Mouse (Mus musculus) neural tube, embryonic 15.5 days (tissue): ENCODE results near the gene Gm20388. TPM values are rescaled to one million over a fixed set of nuclear protein-coding genes. Genes with fewer than 3 reads are reported as not detected.

Experiments used
- ATAC-seq: fragments of 200-750 bp; cut with Nextera tagmentation; 2 replicates; pipeline ENCODE4 v1.8.0; 2017; ENCODE audit warnings: mild to moderate bottlenecking, moderate TSS enrichment, moderate library complexity; ENCODE audit not compliant: low FRiP score
- H3K27ac ChIP-seq: fragments of 300-500 bp; sonication (generic); replicated peaks from 2 replicates; pipeline ENCODE4 v1.5.1; 2015; ENCODE audit warnings: mild to moderate bottlenecking, inconsistent platforms
- H3K27me3 ChIP-seq: fragments of 300-500 bp; sonication (generic); replicated peaks from 2 replicates; pipeline ENCODE4 v1.6.1; 2015; ENCODE audit warnings: inconsistent platforms
- H3K36me3 ChIP-seq: fragments of 300-500 bp; sonication (generic); 2 replicates; pipeline ENCODE4 v1.6.1; 2015; ENCODE audit warnings: inconsistent platforms
- H3K4me1 ChIP-seq: fragments of 300-500 bp; sonication (generic); 2 replicates; pipeline ENCODE4 v1.6.1; 2015; ENCODE audit warnings: inconsistent platforms
- H3K4me2 ChIP-seq: fragments of 300-500 bp; sonication (generic); 2 replicates; pipeline ENCODE4 v1.6.1; 2015; ENCODE audit warnings: inconsistent platforms, mild to moderate bottlenecking, moderate library complexity
- H3K4me3 ChIP-seq: fragments of 300-500 bp; sonication (generic); replicated peaks from 2 replicates; pipeline ENCODE4 v1.5.1; 2015; ENCODE audit warnings: mild to moderate bottlenecking, inconsistent platforms
- H3K9ac ChIP-seq: fragments of 300-500 bp; sonication (generic); replicated peaks from 2 replicates; pipeline ENCODE4 v1.6.1; 2015; ENCODE audit warnings: mild to moderate bottlenecking, inconsistent platforms
- H3K9me3 ChIP-seq: fragments of 300-500 bp; sonication (generic); replicated peaks from 2 replicates; pipeline ENCODE4 v1.6.1; 2016; ENCODE audit warnings: inconsistent platforms
- WGBS: fragments of 180-500 bp; shearing (Covaris S2); methylation state at CpG from one replicate; pipeline ENCODE4 v1.1.7; 2015; ENCODE audit warnings: mixed read lengths; 5-methylcytosine and 5-hydroxymethylcytosine counted together
- polyA plus RNA-seq: library from polyadenylated mRNA; unstranded; fragments of >200 nt; fragmentation: Nextera tagmentation; extraction: Ambion mirVana; gene quantifications from 2 replicates; pipeline ENCODE4 v1.2.1, GENCODE M21; 2015

The Gm20388 gene
- polyA plus RNA-seq, 1 experiment from 2014 or later: not detected

DNA sequence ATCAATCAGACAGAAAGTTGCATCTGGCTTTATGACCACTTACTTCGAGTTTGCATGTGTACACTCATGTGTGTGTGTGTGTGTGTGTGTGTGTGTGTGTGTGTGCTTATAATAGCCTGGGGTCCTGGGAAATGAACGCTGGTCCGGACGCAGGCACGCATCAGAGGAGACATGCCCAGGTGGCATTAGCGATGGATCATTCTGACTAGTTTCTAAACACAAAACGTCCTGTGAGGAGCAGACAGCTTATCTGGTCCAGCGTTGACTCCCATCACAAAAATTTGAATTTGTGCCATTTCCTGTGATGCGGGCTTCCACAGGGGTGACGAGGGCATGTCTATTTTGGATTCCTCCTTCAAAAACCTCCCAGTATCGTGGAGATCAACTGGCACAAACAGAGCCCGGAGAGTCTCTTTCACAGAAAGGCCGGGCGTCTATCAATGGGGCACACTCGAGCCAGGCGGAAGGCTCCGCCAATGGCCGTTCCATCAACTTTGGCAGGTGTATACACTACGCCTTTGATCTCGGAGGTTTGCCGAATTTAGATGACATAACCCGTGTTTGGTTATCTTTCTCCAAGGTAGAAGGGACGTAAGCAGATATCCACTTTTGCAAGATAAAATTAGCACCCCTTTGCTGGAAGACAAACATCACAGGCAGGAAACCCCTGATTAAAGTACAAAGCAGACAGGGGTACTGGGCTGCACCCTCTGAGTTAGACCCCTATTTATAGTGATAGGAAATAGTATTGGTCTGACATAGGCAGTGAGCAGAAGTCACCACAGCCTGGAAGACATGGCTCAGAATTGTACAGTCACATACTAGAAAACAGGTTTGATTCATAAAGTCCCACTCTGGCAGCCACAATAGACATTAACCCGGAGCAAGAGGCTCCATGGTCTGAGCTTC, 965.6 kb downstream of the Gm20388 start:
- Histone ChIP-seq H3K4me1 (no peaks in the 10 kb centered on the region), H3K4me3 (no peak overlapping the region), H3K27ac (no peak overlapping the region), H3K9me3 (0 out of 2 replicates have a peak, but pooled peaks cover 3% of the 10 kb centered on the region), H3K9ac (no peak overlapping the region), H3K4me2 (no peak overlapping the region), H3K27me3 (peaks cover 29% of the 10 kb centered on the region), H3K36me3 (no peaks in the 10 kb centered on the region)
- no peak for ATAC-seq
- 80% methylated on average over 24 of the region's 24 CpGs for whole genome bisulfite sequencing

DNA sequence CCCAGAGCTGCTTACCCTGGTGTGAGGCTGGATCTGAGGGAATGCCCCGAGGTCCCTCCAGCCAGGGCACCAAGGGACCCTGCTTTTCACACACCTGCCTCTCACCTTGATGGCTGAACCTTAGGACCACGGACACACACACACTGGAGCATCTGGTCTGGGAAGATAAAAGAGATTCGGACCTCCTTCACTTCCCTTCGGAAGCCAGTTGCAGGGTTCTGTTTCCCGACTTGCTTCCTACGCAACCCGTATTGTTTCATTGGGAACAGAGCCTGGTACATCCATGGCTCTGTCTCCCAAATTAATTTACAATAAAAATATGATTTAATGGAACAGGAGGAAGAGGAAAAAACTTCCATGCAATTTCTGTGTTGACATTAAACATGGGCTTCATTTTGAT, 966.4 kb downstream of the Gm20388 start:
- Histone ChIP-seq H3K9me3 (no peaks in the 10 kb centered on the region), H3K4me3 (no peak overlapping the region), H3K27ac (no peak overlapping the region), H3K4me2 (no peak overlapping the region), H3K4me1 (no peaks in the 10 kb centered on the region), H3K36me3 (no peaks in the 10 kb centered on the region), H3K9ac (no peak overlapping the region), H3K27me3 (peaks cover 36% of the 10 kb centered on the region)
- ATAC-seq: no peak
- 83% methylated on average over 7 of the region's 7 CpGs for WGBS

DNA sequence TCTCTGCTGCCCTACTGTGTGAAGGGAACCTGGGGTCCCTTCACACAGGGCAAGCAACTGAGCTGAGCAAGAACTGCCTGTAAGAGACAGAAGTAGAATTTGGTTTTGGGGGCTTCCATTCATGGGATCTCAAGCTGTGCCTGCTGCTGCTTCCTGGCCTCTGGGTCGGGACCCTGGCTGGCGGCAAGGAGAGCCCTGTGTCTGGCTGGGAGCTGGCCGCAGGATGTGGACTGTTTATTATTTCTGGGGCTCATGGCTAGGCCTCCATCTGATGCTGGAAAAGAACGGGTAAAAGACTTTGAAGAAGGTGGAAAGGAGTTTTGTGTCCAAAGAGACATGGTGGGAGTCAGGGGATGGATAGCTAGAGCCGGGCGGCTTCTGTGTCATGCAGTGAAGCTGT, 969.3 kb downstream of the Gm20388 start:
- 74% methylated on average over 6 of the region's 6 CpGs for WGBS
- Histone ChIP-seq H3K27ac (no peak overlapping the region), H3K9me3 (no peaks in the 10 kb centered on the region), H3K36me3 (no peaks in the 10 kb centered on the region), H3K9ac (no peak overlapping the region), H3K27me3 (peaks cover 60% of the 10 kb centered on the region), H3K4me3 (no peak overlapping the region), H3K4me2 (no peak overlapping the region), H3K4me1 (peaks cover 7% of the 10 kb centered on the region)
- no peak for ATAC-seq

DNA sequence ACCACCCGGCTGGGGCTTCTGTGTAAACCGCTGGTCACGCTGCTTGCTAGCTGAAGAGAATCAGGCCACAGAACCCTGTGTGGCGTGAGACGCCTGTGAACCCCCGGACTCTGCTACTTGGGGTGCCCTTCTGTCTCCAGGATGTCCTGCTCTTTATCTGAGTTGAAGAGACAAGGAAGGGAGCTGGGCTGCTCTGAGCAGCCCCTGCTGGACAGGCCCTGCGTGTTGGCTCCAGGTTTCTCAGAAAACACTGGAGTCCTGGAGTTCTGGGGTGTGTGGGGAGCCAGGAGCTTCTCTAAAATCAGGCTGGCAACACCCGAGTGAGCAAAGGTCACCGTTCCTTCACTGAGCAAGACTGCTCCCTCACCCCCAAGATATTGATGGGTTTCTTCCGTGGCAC, 971.0 kb downstream of the Gm20388 start:
- ATAC-seq: no peak
- Histone ChIP-seq H3K36me3 (no peaks in the 10 kb centered on the region), H3K27me3 (peaks cover 77% of the 10 kb centered on the region), H3K4me2 (no peak overlapping the region), H3K9me3 (no peaks in the 10 kb centered on the region), H3K4me3 (no peak overlapping the region), H3K9ac (no peak overlapping the region), H3K4me1 (peaks cover 7% of the 10 kb centered on the region), H3K27ac (no peak overlapping the region)
- WGBS: 84% methylated on average over 10 of the region's 10 CpGs

DNA sequence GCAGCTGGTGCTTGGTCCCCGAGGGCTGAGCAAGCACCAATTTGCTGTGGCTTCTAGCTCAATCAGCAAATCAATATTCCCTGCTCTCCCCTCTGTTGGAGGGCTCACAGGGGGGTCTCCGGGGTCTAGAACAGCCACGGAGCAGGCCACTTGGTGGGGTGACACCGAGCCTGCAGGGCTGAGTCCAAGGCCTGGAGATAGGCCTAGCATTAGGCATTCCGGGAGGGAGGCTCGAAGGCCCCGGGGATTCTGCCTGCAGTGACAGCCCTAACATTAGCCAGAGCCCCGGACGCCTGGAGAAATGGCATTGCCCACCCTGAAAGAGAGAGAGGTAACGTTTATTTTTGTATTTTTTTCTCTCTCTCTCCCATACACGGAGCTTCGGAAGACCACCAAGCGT, 972.0 kb downstream of the Gm20388 start:
- no peak overlapping the region for H3K9ac ChIP-seq
- peaks cover 7% of the 10 kb centered on the region for H3K4me1 ChIP-seq
- H3K36me3 ChIP-seq: no peaks in the 10 kb centered on the region
- H3K9me3 ChIP-seq: no peaks in the 10 kb centered on the region
- no peak for ATAC-seq
- peaks cover 86% of the 10 kb centered on the region for H3K27me3 ChIP-seq
- no peak overlapping the region for H3K27ac ChIP-seq
- no peak overlapping the region for H3K4me2 ChIP-seq
- H3K4me3 ChIP-seq: no peak overlapping the region
- WGBS: 26% methylated on average over 13 of the region's 13 CpGs

DNA sequence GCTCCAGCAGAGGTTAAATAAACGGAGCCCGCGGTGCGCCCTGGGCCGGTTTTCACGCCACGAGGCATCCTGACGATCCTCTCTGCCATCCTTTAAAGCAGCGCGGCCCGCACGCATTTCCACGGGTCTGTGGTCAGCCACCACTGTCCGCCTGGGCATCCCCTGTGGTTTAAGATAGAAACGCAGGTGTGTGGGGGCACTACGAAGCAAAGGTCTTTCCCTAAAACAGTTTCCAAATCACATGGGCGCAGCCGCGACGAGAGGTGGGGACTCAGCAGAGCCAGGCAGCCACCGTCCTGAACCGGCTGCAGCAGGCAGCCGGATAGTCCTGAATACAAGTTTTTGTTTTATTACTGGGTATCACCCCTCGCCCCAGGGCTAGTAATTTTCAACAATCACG, 972.7 kb downstream of the Gm20388 start:
- Histone ChIP-seq H3K9me3 (no peaks in the 10 kb centered on the region), H3K36me3 (no peaks in the 10 kb centered on the region), H3K9ac (no peak overlapping the region), H3K4me3 (no peak overlapping the region; the same call in 1 of the 2 replicates), H3K4me1 (peaks cover 7% of the 10 kb centered on the region), H3K4me2 (peak overlapping the region; percentile 16; the same call in 1 of the 2 replicates), H3K27me3 (peaks cover 88% of the 10 kb centered on the region), H3K27ac (no peak overlapping the region)
- 2% methylated on average over 25 of the region's 25 CpGs for WGBS
- no peak for ATAC-seq

DNA sequence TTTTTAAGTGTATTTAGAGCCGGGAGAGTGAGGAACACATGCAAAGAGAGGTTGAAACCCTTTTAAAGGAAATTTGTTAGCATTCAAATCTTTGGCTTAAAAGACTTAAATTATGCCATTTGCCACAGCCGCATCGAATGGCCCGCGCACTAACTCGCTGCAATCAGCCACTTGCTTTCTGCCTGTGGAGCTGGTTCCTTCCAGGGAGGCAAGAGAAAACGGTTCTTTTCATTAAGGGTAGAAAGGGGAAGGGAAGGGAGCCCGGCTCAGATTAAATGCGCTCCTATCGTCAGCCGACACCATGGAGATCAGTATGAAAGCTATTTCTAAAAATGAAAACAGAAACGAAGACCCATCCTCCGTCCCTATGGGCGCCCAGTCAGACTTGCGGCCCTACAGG, 973.2 kb downstream of the Gm20388 start:
- WGBS: 7% methylated on average over 15 of the region's 15 CpGs
- no peak overlapping the region for H3K4me2 ChIP-seq
- H3K4me3 ChIP-seq: no peak overlapping the region
- H3K27me3 ChIP-seq: peaks cover 90% of the 10 kb centered on the region
- H3K27ac ChIP-seq: no peak overlapping the region
- H3K36me3 ChIP-seq: no peaks in the 10 kb centered on the region
- no peak overlapping the region for H3K9ac ChIP-seq
- no peak for ATAC-seq
- peaks cover 7% of the 10 kb centered on the region for H3K4me1 ChIP-seq
- H3K9me3 ChIP-seq: no peaks in the 10 kb centered on the region

DNA sequence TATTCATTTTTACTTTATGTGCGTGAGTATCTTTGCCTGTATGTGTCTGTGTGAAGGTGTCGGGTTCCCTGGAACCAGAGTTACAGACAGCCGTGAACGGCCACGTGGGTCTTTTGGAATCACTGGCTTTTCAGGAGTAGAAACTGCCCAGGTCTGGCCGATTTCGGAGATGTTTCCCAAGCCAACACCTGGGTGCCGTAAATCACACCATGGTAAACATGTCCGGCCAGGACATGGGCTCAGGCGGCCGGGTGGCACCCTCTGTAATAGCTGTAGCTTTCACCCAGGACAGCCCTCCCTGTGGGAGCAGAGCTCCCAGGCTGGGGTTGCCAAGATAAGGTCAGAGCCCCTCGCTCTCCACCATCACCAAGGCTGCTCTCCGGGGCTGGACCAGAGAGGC, 974.2 kb downstream of the Gm20388 start:
- H3K9ac ChIP-seq: no peak overlapping the region
- no peak for ATAC-seq
- peaks cover 7% of the 10 kb centered on the region for H3K4me1 ChIP-seq
- H3K36me3 ChIP-seq: no peaks in the 10 kb centered on the region
- no peak overlapping the region for H3K4me3 ChIP-seq
- no peak overlapping the region for H3K27ac ChIP-seq
- peaks cover 93% of the 10 kb centered on the region for H3K27me3 ChIP-seq
- no peaks in the 10 kb centered on the region for H3K9me3 ChIP-seq
- 9% methylated on average over 13 of the region's 13 CpGs for WGBS
- no peak overlapping the region for H3K4me2 ChIP-seq

DNA sequence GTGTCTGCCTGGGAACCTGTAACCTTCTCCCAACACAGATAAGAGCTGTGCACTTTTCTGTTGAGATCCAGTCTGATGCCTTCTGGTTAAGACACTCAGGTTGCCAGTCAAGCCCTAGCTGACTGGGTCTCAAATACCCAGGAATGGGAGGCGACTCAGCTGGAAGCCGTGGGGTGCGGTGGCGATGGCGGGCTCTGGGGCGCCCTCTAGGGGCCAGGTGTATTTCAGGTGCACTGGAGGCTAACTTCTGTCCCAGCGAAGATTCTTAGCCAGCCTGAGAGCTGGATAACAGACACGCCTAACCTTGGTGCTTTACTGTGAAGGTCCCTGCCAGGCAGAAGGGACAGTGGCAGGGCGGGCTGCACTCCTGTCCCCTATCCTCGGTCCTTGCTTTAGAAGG, 976.6 kb downstream of the Gm20388 start:
- no peak overlapping the region for H3K9ac ChIP-seq
- H3K4me1 ChIP-seq: peaks cover 7% of the 10 kb centered on the region
- no peak for ATAC-seq
- no peaks in the 10 kb centered on the region for H3K9me3 ChIP-seq
- no peak overlapping the region for H3K4me3 ChIP-seq
- H3K27ac ChIP-seq: no peak overlapping the region
- peaks cover 87% of the 10 kb centered on the region for H3K27me3 ChIP-seq
- no peaks in the 10 kb centered on the region for H3K36me3 ChIP-seq
- no peak overlapping the region for H3K4me2 ChIP-seq
- WGBS: 18% methylated on average over 10 of the region's 10 CpGs

DNA sequence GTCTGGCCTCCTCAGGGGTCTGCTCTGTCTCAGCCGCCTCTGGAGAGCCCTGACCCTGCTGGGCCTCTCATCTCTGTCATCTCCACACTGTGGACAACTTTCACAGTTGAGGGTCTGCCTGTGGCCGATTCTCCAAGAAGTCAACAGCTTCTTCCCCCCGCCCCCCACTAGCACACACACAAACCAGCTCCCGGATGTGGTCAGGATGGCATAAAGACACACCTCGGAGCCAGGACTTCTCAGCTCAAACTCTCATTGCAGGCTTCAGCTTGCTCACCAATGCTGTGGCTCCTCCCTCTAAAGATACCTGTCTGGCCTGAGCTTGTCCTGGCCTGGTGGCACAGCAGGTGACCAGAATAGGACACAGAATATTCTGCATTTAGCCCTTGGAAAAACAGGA, 977.4 kb downstream of the Gm20388 start:
- Histone ChIP-seq H3K36me3 (no peaks in the 10 kb centered on the region), H3K4me2 (no peak overlapping the region), H3K27ac (no peak overlapping the region), H3K4me1 (peaks cover 4% of the 10 kb centered on the region), H3K9me3 (no peaks in the 10 kb centered on the region), H3K27me3 (peaks cover 89% of the 10 kb centered on the region), H3K4me3 (no peak overlapping the region), H3K9ac (no peak overlapping the region)
- ATAC-seq: no peak
- 53% methylated on average over 5 of the region's 5 CpGs for WGBS

DNA sequence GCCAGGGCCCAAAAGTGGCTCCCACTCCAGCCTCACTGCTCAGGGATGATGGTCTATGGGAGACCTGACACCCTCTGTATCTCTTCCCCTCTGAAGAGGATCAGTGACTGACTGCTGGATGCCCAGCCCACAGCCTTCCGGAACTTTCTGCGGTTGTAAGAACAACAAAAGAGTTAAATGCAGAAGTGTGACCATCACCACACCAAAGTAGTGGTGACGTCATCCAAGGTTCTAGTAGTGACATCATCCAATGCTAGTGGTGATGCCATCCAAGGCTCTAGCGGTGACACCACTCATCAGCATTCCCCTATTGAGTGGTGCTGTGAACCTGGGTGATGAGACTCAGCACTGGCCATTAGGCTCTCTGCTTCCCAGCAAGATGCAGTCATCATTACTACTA, 978.5 kb downstream of the Gm20388 start:
- Histone ChIP-seq H3K4me3 (no peak overlapping the region), H3K27ac (no peak overlapping the region), H3K9ac (no peak overlapping the region), H3K27me3 (peaks cover 91% of the 10 kb centered on the region), H3K36me3 (no peaks in the 10 kb centered on the region), H3K4me2 (no peak overlapping the region), H3K9me3 (no peaks in the 10 kb centered on the region), H3K4me1 (no peaks in the 10 kb centered on the region)
- no peak for ATAC-seq
- 94% methylated on average over 4 of the region's 4 CpGs for WGBS

DNA sequence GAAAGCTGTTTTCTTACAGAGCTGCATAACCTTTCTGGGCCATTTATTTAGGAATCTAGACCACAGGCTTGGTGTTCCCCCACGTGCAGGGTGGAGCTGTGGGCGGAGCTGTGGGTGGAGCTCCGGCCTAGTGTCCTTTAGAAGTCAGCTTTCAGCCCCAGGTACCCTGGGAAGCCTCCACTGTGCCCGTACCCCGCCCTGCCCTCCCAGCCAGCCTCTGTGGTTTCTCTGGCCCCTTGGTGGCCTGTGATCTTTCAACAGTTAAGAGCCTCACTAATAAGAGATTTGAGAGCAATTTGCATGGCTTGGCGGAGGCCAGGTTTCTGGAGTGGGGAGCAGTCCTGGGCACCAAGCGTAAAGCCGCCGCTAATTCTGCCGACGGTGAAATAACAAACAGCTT, 979.4 kb downstream of the Gm20388 start:
- Histone ChIP-seq H3K36me3 (no peaks in the 10 kb centered on the region), H3K9ac (no peak overlapping the region), H3K4me2 (no peak overlapping the region), H3K27ac (no peak overlapping the region), H3K4me1 (peaks cover 6% of the 10 kb centered on the region), H3K27me3 (peaks cover 91% of the 10 kb centered on the region), H3K4me3 (no peak overlapping the region), H3K9me3 (no peaks in the 10 kb centered on the region)
- ATAC-seq: no peak
- WGBS: 5% methylated on average over 11 of the region's 11 CpGs
